Mouse (Mus musculus) G1E (cell line): Measurements from ENCODE around the gene Scn3a.

Source experiments
- CTCF ChIP-seq: IDR thresholded peaks from 2 replicates; pipeline ENCODE4 v1.5.1; 2012; ENCODE audit warnings: low read depth, low read length, inconsistent platforms, mixed read lengths
- GATA1 ChIP-seq: IDR thresholded peaks from 2 replicates; pipeline ENCODE4 v1.6.1; 2012; ENCODE audit warnings: borderline replicate concordance, low read length, inconsistent platforms, mixed read lengths
- GATA2 ChIP-seq: IDR thresholded peaks from 2 replicates; pipeline ENCODE4 v1.6.1; 2012; ENCODE audit warnings: low read depth, low read length, inconsistent platforms, borderline replicate concordance
- TAL1 ChIP-seq: conservative IDR thresholded peaks from 2 replicates; pipeline ENCODE4 v1.6.1; 2012; ENCODE audit warnings: low read depth, low read length, inconsistent platforms, mixed read lengths

DNA sequence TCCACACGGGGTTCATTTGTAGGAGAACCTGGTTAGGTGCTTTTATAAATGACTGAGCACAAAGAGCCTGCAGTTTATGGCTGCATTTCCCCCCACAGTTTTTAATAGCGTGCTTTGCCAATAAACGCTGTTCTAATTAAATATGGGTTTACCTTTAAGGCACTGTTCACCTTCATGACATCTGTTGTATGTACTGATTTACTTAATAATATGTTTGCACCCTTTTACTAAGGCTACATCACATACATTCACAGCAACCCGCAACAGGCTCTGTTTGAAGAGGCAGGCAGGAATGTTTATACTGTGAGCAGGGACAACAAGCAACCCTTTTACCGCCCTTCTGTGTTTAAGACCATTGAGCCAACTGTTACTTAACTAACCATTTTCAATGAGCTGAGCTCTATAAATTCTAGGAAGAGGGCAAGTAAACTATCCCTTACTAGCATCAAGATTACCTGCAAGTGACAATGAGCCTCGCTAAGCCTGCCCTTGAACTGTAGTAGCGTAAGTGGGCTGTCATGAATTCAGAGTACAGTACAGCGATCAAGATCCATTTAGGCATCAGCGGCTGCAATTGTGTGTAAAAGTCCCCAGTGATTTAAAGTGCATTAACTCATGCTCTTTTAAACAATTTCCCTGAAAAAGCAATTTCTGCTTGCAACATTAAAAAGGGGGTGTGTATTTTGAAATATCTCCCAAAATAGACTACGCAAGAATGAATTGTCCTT, 35.1 kb downstream of the Scn3a start:
- TF ChIP-seq CTCF (no peak), GATA1 (no peak), TAL1 (no peak), GATA2 (no peak)
